Mouse (Mus musculus) ES-E14 (cell line): ENCODE results near the gene Gnb2. TPM values are rescaled to one million over a fixed set of nuclear protein-coding genes. Genes with fewer than 3 reads are reported as not detected.

Source experiments
- DNase-seq: peaks from one replicate; pipeline ENCODE4 v3.0.0-alpha.2; 2013; ENCODE audit warnings: low read depth, low spot score
- H3K27ac ChIP-seq: 2 replicates; pipeline ENCODE4 v1.5.1; 2012; ENCODE audit warnings: low read depth, mild to moderate bottlenecking, low read length, moderate library complexity, mixed read lengths; ENCODE audit not compliant: poor library complexity, insufficient read depth, severe bottlenecking
- H3K36me3 ChIP-seq: 2 replicates; pipeline ENCODE4 v1.6.1; 2012; ENCODE audit warnings: mild to moderate bottlenecking, low read length, moderate library complexity, mixed read lengths; ENCODE audit not compliant: control insufficient read depth, poor library complexity, insufficient read depth, severe bottlenecking
- H3K4me1 ChIP-seq, 2 experiments: fragments of 150-350 bp in 1 of 2; sonication (generic) in 1 of 2; 2 replicates each; pipeline ENCODE4 v1.6.1; 2012; ENCODE audit warnings: low read length in 2 of 2, mild to moderate bottlenecking in 1 of 2, mixed read lengths in 1 of 2; ENCODE audit not compliant: control insufficient read depth in 2 of 2, insufficient read depth in 2 of 2, poor library complexity in 1 of 2
- H3K4me3 ChIP-seq, 2 experiments: fragments of 150-350 bp in 1 of 2; sonication (generic) in 1 of 2; 2 replicates each; pipeline ENCODE4 v1.5.1; 2012; ENCODE audit warnings: low read length in 2 of 2, low read depth in 1 of 2, mild to moderate bottlenecking in 1 of 2, mixed read lengths in 1 of 2; ENCODE audit not compliant: insufficient read depth in 1 of 2, poor library complexity in 1 of 2, severe bottlenecking in 1 of 2
- H3K9ac ChIP-seq: 2 replicates; pipeline ENCODE4 v1.6.1; 2012; ENCODE audit warnings: low read depth, mild to moderate bottlenecking, low read length, mixed read lengths; ENCODE audit not compliant: poor library complexity, insufficient read depth, severe bottlenecking
- H3K9me3 ChIP-seq: fragments of 150-350 bp; sonication (generic); 2 replicates; pipeline ENCODE4 v1.6.1; 2012; ENCODE audit warnings: low read depth, mild to moderate bottlenecking, low read length; ENCODE audit not compliant: control insufficient read depth, insufficient read depth
- CHD2 ChIP-seq: IDR thresholded peaks from 2 replicates; pipeline ENCODE4 v1.6.1; 2014; ENCODE audit warnings: mild to moderate bottlenecking, low read depth, low read length, inconsistent platforms
- HCFC1 ChIP-seq: IDR thresholded peaks from 2 replicates; pipeline ENCODE4 v1.6.1; 2012; ENCODE audit warnings: low read length, inconsistent platforms, borderline replicate concordance; ENCODE audit not compliant: insufficient read depth
- MAFK ChIP-seq: IDR thresholded peaks from 2 replicates; pipeline ENCODE4 v1.6.1; 2014; ENCODE audit warnings: mild to moderate bottlenecking, low read depth, low read length, inconsistent platforms; ENCODE audit not compliant: insufficient read depth
- ZC3H11A ChIP-seq: IDR thresholded peaks from 2 replicates; pipeline ENCODE4 v1.6.1; 2012; ENCODE audit warnings: low read depth, mild to moderate bottlenecking, inconsistent platforms, low read length, borderline replicate concordance
- ZNF384 ChIP-seq: IDR thresholded peaks from 2 replicates; pipeline ENCODE4 v1.6.1; 2012; ENCODE audit warnings: low read depth, low read length, inconsistent platforms
- in situ Hi-C, 2 experiments: fragments of 600-800 bp; cut with MboI; formaldehyde crosslinking; loops; one replicate each; pipeline ENCODE4 v1.15.1; 2025; ENCODE audit warnings: low sequenced_read_pairs in 2 of 2, inconsistent platforms in 1 of 2; ENCODE audit not compliant: unreplicated experiment in 2 of 2
- total RNA-seq: library from RNA; depleted of rRNA; stranded (reverse); fragments of 300-350 nt; gene quantifications from 2 replicates; pipeline ENCODE4 v1.2.3, GENCODE M21; 2012

Gnb2 gene
- total RNA-seq, 1 experiment = 297 TPM

DNA sequence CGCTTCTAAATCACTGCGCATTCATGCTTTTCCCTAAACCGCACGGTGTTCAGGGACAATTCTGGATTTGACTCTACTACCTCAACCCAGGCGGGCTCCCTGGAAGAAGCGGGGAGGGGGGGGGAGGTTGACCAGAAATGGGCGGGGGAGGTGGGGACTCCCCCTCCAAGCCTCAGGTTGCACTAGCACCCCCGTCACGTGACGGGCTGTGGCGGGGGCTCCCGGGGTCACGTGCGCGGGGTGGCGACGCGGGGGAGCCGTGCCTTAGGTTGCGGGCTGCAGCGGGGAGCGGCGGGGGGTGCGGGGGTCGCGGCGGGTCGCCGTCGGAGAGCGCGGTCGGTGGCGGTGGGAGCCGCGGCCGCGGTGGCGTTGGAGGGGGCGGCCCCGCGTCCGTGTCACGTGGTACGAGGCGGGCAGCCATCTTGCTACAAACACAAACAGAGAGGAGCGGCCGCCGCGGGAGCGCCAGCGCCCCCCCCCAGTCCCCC is 23.3 kb downstream of the Gnb2 start:
- TF ChIP-seq ZC3H11A (no peak), HCFC1 (no peak), ZNF384 (no peak), CHD2 (no peak)
- Histone ChIP-seq H3K9me3 (no peaks in the 10 kb centered on the region), H3K9ac (peak overlapping the region; percentile 95), H3K36me3 (peaks cover 6% of the 10 kb centered on the region; the same call in 1 of the 2 replicates), H3K27ac (peak overlapping the region; percentile 92), H3K4me1 (peaks cover 2 to 11% of the 10 kb centered on the region in 2 experiments; a peak in 3 of 4 replicates), H3K4me3 (peak overlapping the region; percentile 86 to 98)
- in situ Hi-C loops = no loop called here
- DNase-seq = no peak

DNA sequence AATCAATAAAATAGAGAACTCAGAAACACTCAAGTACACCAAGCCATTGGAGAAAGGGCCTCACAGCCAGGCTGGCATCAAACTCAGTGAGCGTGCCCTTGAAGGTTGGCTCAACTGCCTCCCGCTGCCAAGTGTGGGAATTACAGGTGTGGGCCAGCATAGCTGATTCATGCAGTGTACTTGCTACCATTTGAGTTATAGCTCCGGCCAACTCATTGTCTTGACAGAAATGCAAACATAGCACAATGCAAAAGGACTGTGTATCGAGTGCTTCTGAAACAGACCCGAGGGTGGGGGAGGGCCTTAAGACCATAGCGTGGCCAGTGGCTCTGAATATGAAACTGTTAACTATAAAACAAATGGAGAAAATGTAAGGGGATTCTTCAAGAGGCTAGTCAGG is 29.3 kb downstream of the Gnb2 start:
- in situ Hi-C loops = no loop called here
- H3K4me3 ChIP-seq = no peak overlapping the region

DNA sequence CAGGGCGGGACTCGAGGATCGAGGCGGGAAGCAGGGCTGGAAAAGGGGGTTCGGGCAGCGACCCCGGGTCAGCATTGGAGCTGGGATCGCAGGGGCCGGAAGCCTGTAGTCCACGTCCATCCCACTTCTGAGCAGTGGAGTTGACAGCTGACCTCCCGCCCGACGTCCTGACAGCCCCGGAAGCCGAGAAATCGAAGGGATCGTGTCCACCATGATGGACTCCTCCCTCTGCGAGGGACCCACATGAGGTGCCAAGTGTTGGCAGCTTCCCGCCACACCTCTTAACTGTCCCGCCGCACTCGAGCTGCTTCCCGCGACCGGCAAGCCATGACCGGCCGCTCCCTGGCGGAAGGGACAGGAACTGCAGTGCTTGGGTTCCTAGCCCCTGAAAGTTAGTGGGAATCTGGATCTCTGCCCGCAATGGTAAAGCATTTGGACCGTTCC is 30.6 kb downstream of the Gnb2 start:
- H3K4me1 ChIP-seq = peaks cover 0 to 8% of the 10 kb centered on the region in 2 experiments; a peak in 1 of 4 replicates
- H3K27ac ChIP-seq = peak overlapping the region; percentile 85
- in situ Hi-C loops = no loop called here

More for the DNA sequence above, 29.3 kb downstream of the Gnb2 start:
- Histone ChIP-seq H3K9ac (no peak overlapping the region), H3K36me3 (0 out of 2 replicates have a peak, but pooled peaks cover 3% of the 10 kb centered on the region), H3K9me3 (no peaks in the 10 kb centered on the region), H3K27ac (no peak overlapping the region), H3K4me1 (peaks cover 0 to 8% of the 10 kb centered on the region in 2 experiments; a peak in 2 of 4 replicates)
- TF ChIP-seq ZC3H11A = no peak
- TF ChIP-seq ZNF384 = no peak
- no peak for TF ChIP-seq MAFK
- no peak for TF ChIP-seq HCFC1
- TF ChIP-seq CHD2 = no peak
- no peak for DNase-seq

GRCm38 (mm10) chr5:137501709-137502666 is 31.3 kb downstream of the Gnb2 start, which contains the start of gene Pop7:
Pop7 (minus strand) TSS chr5:137502518.
- in situ Hi-C loops = no loop called here
- DNase-seq = peak; percentile 99
- peak within 1 kb of the TSS; percentile 89 to 99 for H3K4me3 ChIP-seq

More for the DNA sequence above, 30.6 kb downstream of the Gnb2 start:
- Histone ChIP-seq H3K4me3 (peak overlapping the region; percentile 71 to 82), H3K9ac (peak overlapping the region; percentile 94), H3K9me3 (no peaks in the 10 kb centered on the region), H3K36me3 (0 out of 2 replicates have a peak, but pooled peaks cover 3% of the 10 kb centered on the region)
- TF ChIP-seq MAFK = no peak
- TF ChIP-seq ZC3H11A = no peak
- no peak for TF ChIP-seq CHD2
- TF ChIP-seq ZNF384 = no peak
- no peak for TF ChIP-seq HCFC1
- peak; percentile 86 for DNase-seq

More at GRCm38 (mm10) chr5:137501709-137502666, 31.3 kb downstream of the Gnb2 start, which contains the start of gene Pop7:
- Histone ChIP-seq H3K27ac (peak within 1 kb of the TSS; percentile 100), H3K4me1 (peaks cover 0 to 8% of the 10 kb centered on the region in 2 experiments; a peak in 1 of 4 replicates), H3K36me3 (0 out of 2 replicates have a peak, but pooled peaks cover 3% of the 10 kb centered on the region), H3K9me3 (no peaks in the 10 kb centered on the region), H3K9ac (peak within 1 kb of the TSS; percentile 100)
- no peak for TF ChIP-seq MAFK
- 0 out of 2 replicates have a peak, but pooled peaks have one; percentile 3 for TF ChIP-seq ZC3H11A
- TF ChIP-seq CHD2 = peak; percentile 93
- TF ChIP-seq HCFC1 = peak; percentile 71; the same call in 1 of the 2 replicates
- TF ChIP-seq ZNF384 = no peak
